Mouse (Mus musculus) MEL (cell line): ENCODE results near the gene Nt5c2. TPM values are rescaled to one million over a fixed set of nuclear protein-coding genes. Genes with fewer than 3 reads are reported as not detected.
"Not testable (repeated sequence)": the region's sequence is repeated elsewhere in the genome, so short reads cannot be mapped to it uniquely, and the experiment has no call there.

Source experiments
- DNase-seq: peaks from one replicate; pipeline ENCODE4 v3.0.0; 2011; ENCODE audit warnings: low read depth, low spot score
- H3K27ac ChIP-seq: 2 replicates; pipeline ENCODE4 v1.5.1; 2012; ENCODE audit warnings: low read depth, mild to moderate bottlenecking, control low read depth, low read length, moderate library complexity; ENCODE audit not compliant: control insufficient read depth
- H3K27me3 ChIP-seq, 2 experiments: fragments of 150-350 bp in 1 of 2; sonication (generic) in 1 of 2; 2 replicates each; pipeline ENCODE4 v1.6.1; 2012; ENCODE audit warnings: low read length in 2 of 2, mild to moderate bottlenecking in 2 of 2, improper control_type of control experiment in 1 of 2, moderate library complexity in 1 of 2; ENCODE audit not compliant: insufficient read depth in 2 of 2, control insufficient read depth in 1 of 2
- H3K36me3 ChIP-seq, 2 experiments: 2 replicates each; pipeline ENCODE4 v1.6.1; 2012 to 2014; ENCODE audit warnings: low read length in 2 of 2, improper control_type of control experiment in 1 of 2, inconsistent platforms in 1 of 2, mild to moderate bottlenecking in 1 of 2; ENCODE audit not compliant: insufficient read depth in 2 of 2, control insufficient read depth in 1 of 2
- H3K4me1 ChIP-seq, 2 experiments: fragments of 150-350 bp in 1 of 2; sonication (generic) in 1 of 2; 2 replicates each; pipeline ENCODE4 v1.6.1; 2012; ENCODE audit warnings: low read length in 2 of 2, improper control_type of control experiment in 1 of 2, mild to moderate bottlenecking in 1 of 2; ENCODE audit not compliant: insufficient read depth in 2 of 2, control insufficient read depth in 1 of 2
- H3K4me3 ChIP-seq, 2 experiments: fragments of 150-350 bp in 1 of 2; sonication (generic) in 1 of 2; 2 replicates each; pipeline ENCODE4 v1.5.1; 2012; ENCODE audit warnings: low read depth in 2 of 2, low read length in 2 of 2, mild to moderate bottlenecking in 2 of 2, moderate library complexity in 2 of 2, control low read depth in 1 of 2, improper control_type of control experiment in 1 of 2; ENCODE audit not compliant: control insufficient read depth in 1 of 2, insufficient read depth in 1 of 2
- H3K79me2 ChIP-seq: 2 replicates; pipeline ENCODE4 v1.6.1; 2012; ENCODE audit warnings: mild to moderate bottlenecking, low read length, moderate library complexity; ENCODE audit not compliant: control insufficient read depth, poor library complexity, insufficient read depth
- H3K9ac ChIP-seq: 2 replicates; pipeline ENCODE4 v1.6.1; 2012; ENCODE audit warnings: low read depth, mild to moderate bottlenecking, control low read depth, low read length, moderate library complexity; ENCODE audit not compliant: control insufficient read depth, poor library complexity, severe bottlenecking
- H3K9me3 ChIP-seq: fragments of 150-350 bp; sonication (generic); replicated peaks from 2 replicates; pipeline ENCODE4 v1.6.1; 2012; ENCODE audit warnings: mild to moderate bottlenecking, low read length, improper control_type of control experiment, moderate library complexity; ENCODE audit not compliant: insufficient read depth
- BHLHE40 ChIP-seq: IDR thresholded peaks from 2 replicates; pipeline ENCODE4 v1.6.1; 2012; ENCODE audit warnings: low read depth, mild to moderate bottlenecking, inconsistent platforms, low read length, improper control_type of control experiment, borderline replicate concordance
- CHD2 ChIP-seq: IDR thresholded peaks from 2 replicates; pipeline ENCODE4 v1.6.1; 2011; ENCODE audit warnings: low read length, improper control_type of control experiment
- CTCF ChIP-seq, 3 experiments: IDR thresholded peaks in 2 of 3; conservative IDR thresholded peaks in 1 of 3; 2 replicates each; pipeline ENCODE4 v1.5.1; 2011 to 2012; ENCODE audit warnings: low read length in 3 of 3, low read depth in 2 of 3, mild to moderate bottlenecking in 2 of 3, improper control_type of control experiment in 1 of 3, inconsistent platforms in 1 of 3, mixed read lengths in 1 of 3, moderate library complexity in 1 of 3; ENCODE audit not compliant: control insufficient read depth in 1 of 3, insufficient read depth in 1 of 3, poor library complexity in 1 of 3, severe bottlenecking in 1 of 3
- E2F4 ChIP-seq: IDR thresholded peaks from 2 replicates; pipeline ENCODE4 v1.6.1; 2011; ENCODE audit warnings: low read depth, low read length, improper control_type of control experiment, borderline replicate concordance
- ELF1 ChIP-seq: IDR thresholded peaks from 2 replicates; pipeline ENCODE4 v1.6.1; 2014; ENCODE audit warnings: low read depth, mild to moderate bottlenecking, inconsistent platforms, low read length, improper control_type of control experiment, moderate library complexity
- ETS1 ChIP-seq: IDR thresholded peaks from 2 replicates; pipeline ENCODE4 v1.6.1; 2012; ENCODE audit warnings: low read depth, mild to moderate bottlenecking, inconsistent platforms, low read length, improper control_type of control experiment, moderate library complexity
- GATA1 ChIP-seq: IDR thresholded peaks from 2 replicates; pipeline ENCODE4 v1.6.1; 2011; ENCODE audit warnings: low read depth, low read length, improper control_type of control experiment
- HCFC1 ChIP-seq: IDR thresholded peaks from 2 replicates; pipeline ENCODE4 v1.6.1; 2012; ENCODE audit warnings: low read depth, mild to moderate bottlenecking, inconsistent platforms, low read length, improper control_type of control experiment, moderate library complexity
- JUND ChIP-seq: IDR thresholded peaks from 2 replicates; pipeline ENCODE4 v1.6.1; 2011; ENCODE audit warnings: low read depth, mild to moderate bottlenecking, improper control_type of control experiment, low read length
- MAZ ChIP-seq: IDR thresholded peaks from 2 replicates; pipeline ENCODE4 v1.6.1; 2012; ENCODE audit warnings: low read depth, mild to moderate bottlenecking, inconsistent platforms, low read length, improper control_type of control experiment
- MEF2A ChIP-seq: IDR thresholded peaks from 2 replicates; pipeline ENCODE4 v1.6.1; 2014; ENCODE audit warnings: low read depth, mild to moderate bottlenecking, inconsistent platforms, low read length, improper control_type of control experiment; ENCODE audit not compliant: poor library complexity, insufficient replicate concordance, severe bottlenecking; ENCODE audit errors: extremely low read depth
- MXI1 ChIP-seq: IDR thresholded peaks from 2 replicates; pipeline ENCODE4 v1.6.1; 2011; ENCODE audit warnings: mild to moderate bottlenecking, low read depth, low read length, improper control_type of control experiment
- MYB ChIP-seq: IDR thresholded peaks from 2 replicates; pipeline ENCODE4 v1.6.1; 2011; ENCODE audit warnings: mild to moderate bottlenecking, low read depth, low read length, improper control_type of control experiment
- MYC ChIP-seq: IDR thresholded peaks from 2 replicates; pipeline ENCODE4 v1.6.1; 2011; ENCODE audit warnings: low read depth, mild to moderate bottlenecking, low read length, improper control_type of control experiment, moderate library complexity
- NRF1 ChIP-seq: IDR thresholded peaks from 2 replicates; pipeline ENCODE4 v1.6.1; 2014; ENCODE audit warnings: low read depth, mild to moderate bottlenecking, inconsistent platforms, low read length, improper control_type of control experiment, moderate library complexity; ENCODE audit not compliant: poor library complexity, insufficient read depth, severe bottlenecking
- POLR2A ChIP-seq, 2 experiments: IDR thresholded peaks; 2 replicates each; pipeline ENCODE4 v1.6.1; 2011 to 2012; ENCODE audit warnings: low read length in 2 of 2, mild to moderate bottlenecking in 2 of 2, control low read depth in 1 of 2, improper control_type of control experiment in 1 of 2, low read depth in 1 of 2, moderate library complexity in 1 of 2; ENCODE audit not compliant: control insufficient read depth in 1 of 2, insufficient read depth in 1 of 2, poor library complexity in 1 of 2
- RAD21 ChIP-seq: IDR thresholded peaks from 2 replicates; pipeline ENCODE4 v1.6.1; 2011; ENCODE audit warnings: mild to moderate bottlenecking, low read depth, low read length, improper control_type of control experiment
- SIN3A ChIP-seq: IDR thresholded peaks from 2 replicates; pipeline ENCODE4 v1.6.1; 2012; ENCODE audit warnings: low read length, improper control_type of control experiment, inconsistent platforms
- SMC3 ChIP-seq: IDR thresholded peaks from 2 replicates; pipeline ENCODE4 v1.6.1; 2011; ENCODE audit warnings: low read depth, low read length, improper control_type of control experiment
- TAL1 ChIP-seq: IDR thresholded peaks from 2 replicates; pipeline ENCODE4 v1.6.1; 2012; ENCODE audit warnings: mild to moderate bottlenecking, inconsistent platforms, low read length, moderate library complexity, mixed read lengths
- TBP ChIP-seq: IDR thresholded peaks from 2 replicates; pipeline ENCODE4 v1.8.0; 2011; ENCODE audit warnings: low read depth, low read length, improper control_type of control experiment
- TCF12 ChIP-seq: IDR thresholded peaks from 2 replicates; pipeline ENCODE4 v1.6.1; 2014; ENCODE audit warnings: low read depth, mild to moderate bottlenecking, inconsistent platforms, low read length, improper control_type of control experiment, moderate library complexity
- UBTF ChIP-seq: IDR thresholded peaks from 2 replicates; pipeline ENCODE4 v1.6.1; 2012; ENCODE audit warnings: low read depth, mild to moderate bottlenecking, inconsistent platforms, low read length, improper control_type of control experiment, moderate library complexity, borderline replicate concordance; ENCODE audit not compliant: insufficient read depth
- USF2 ChIP-seq, 2 experiments: IDR thresholded peaks; 2 replicates each; pipeline ENCODE4 v1.6.1; 2011 to 2012; ENCODE audit warnings: improper control_type of control experiment in 2 of 2, low read length in 2 of 2, borderline replicate concordance in 1 of 2, inconsistent platforms in 1 of 2, low read depth in 1 of 2, mild to moderate bottlenecking in 1 of 2; ENCODE audit not compliant: insufficient read depth in 1 of 2
- ZC3H11A ChIP-seq: IDR thresholded peaks from 2 replicates; pipeline ENCODE4 v1.6.1; 2012; ENCODE audit warnings: low read depth, mild to moderate bottlenecking, inconsistent platforms, low read length, improper control_type of control experiment
- ZNF384 ChIP-seq: IDR thresholded peaks from 2 replicates; pipeline ENCODE4 v1.6.1; 2012; ENCODE audit warnings: low read depth, mild to moderate bottlenecking, inconsistent platforms, low read length, improper control_type of control experiment
- polyA plus RNA-seq, 2 experiments: library from polyadenylated mRNA; stranded (reverse) in 1 of 2; unstranded in 1 of 2; fragments of >175 nt in 1 of 2; fragments of >200 nt in 1 of 2; gene quantifications; 2 replicates each; pipeline versions ENCODE4 v1.2.1 to v1.2.4; 2012; ENCODE audit warnings: low replicate concordance in 2 of 2, low read depth in 1 of 2; ENCODE audit not compliant: insufficient read length in 2 of 2, insufficient read depth in 1 of 2, missing spikeins in 1 of 2
- total RNA-seq: library from RNA; depleted of rRNA; stranded (reverse); fragments of 300-350 nt; gene quantifications from 2 replicates; pipeline ENCODE4 v1.2.3, GENCODE M21; 2012

Nt5c2 gene
- total and polyA plus RNA-seq, 3 experiments, result 64.6 to 455 (median 147) TPM

GRCm38 (mm10) chr19:46992329-46992728 is 22.6 kb downstream of the Nt5c2 start:
- not testable (repeated sequence) for H3K4me3 ChIP-seq, H3K9me3 ChIP-seq, DNase-seq, H3K79me2 ChIP-seq, H3K27ac ChIP-seq, H3K27me3 ChIP-seq, H3K9ac ChIP-seq
- TF ChIP-seq SMC3, result peak; percentile 42
- peak; percentile 26; the same call in 1 of the 2 replicates for TF ChIP-seq ZNF384
- TF ChIP-seq CTCF (IDR thresholded peaks at IDR 0.05 in 2 of 3, conservative IDR thresholded peaks at IDR 0.05 in 1 of 3; ENCODE audit: control insufficient read depth in 1 of 3, insufficient read depth in 1 of 3, low read depth in 2 of 3, low read length in 3 of 3, poor library complexity in 1 of 3, severe bottlenecking in 1 of 3), result peak; percentile 11 to 43 (median 16); a peak in 3 of 6 replicates
- peak; percentile 67; the same call in 1 of the 2 replicates for TF ChIP-seq MYC
- peak; percentile 17 for TF ChIP-seq RAD21
- 0 out of 2 replicates have a peak, but pooled peaks have one; percentile 11 for TF ChIP-seq ZC3H11A
- Histone ChIP-seq H3K4me1 (peaks cover 10 to 26% of the 10 kb centered on the region in 2 experiments), H3K36me3 (peaks cover 0 to 13% of the 10 kb centered on the region in 2 experiments; a peak in 2 of 4 replicates)

GRCm38 (mm10) chr19:46991145-46991544 is 23.8 kb downstream of the Nt5c2 start:
- peak; percentile 96 for DNase-seq
- H3K4me1 ChIP-seq, result peaks cover 13 to 28% of the 10 kb centered on the region in 2 experiments
- no peaks in the 10 kb centered on the region for H3K27me3 ChIP-seq
- H3K79me2 ChIP-seq, result peaks cover 2% of the 10 kb centered on the region; the same call in 1 of the 2 replicates
- H3K27ac ChIP-seq, result no peak overlapping the region
- H3K36me3 ChIP-seq, result peaks cover 0 to 21% of the 10 kb centered on the region in 2 experiments; a peak in 2 of 4 replicates
- H3K9ac ChIP-seq, result peak overlapping the region; percentile 38
- H3K4me3 ChIP-seq, result no peak overlapping the region
- TF ChIP-seq POLR2A (IDR thresholded peaks at IDR 0.05; ENCODE audit: control insufficient read depth in 1 of 2, insufficient read depth in 1 of 2, low read depth in 1 of 2, low read length in 2 of 2, poor library complexity in 1 of 2), result peak in 1 of 2 experiments; percentile 38; a peak in 1 of 4 replicates
- TF ChIP-seq MXI1, result 0 out of 2 replicates have a peak, but pooled peaks have one; percentile 23
- TF ChIP-seq ZNF384, result peak; percentile 85
- TF ChIP-seq JUND, result 0 out of 2 replicates have a peak, but pooled peaks have one; percentile 32
- TF ChIP-seq BHLHE40, result no peak
- no peak for TF ChIP-seq MAZ
- no peak for TF ChIP-seq MEF2A
- peak; percentile 47; the same call in 1 of the 2 replicates for TF ChIP-seq HCFC1
- peak; percentile 99 for TF ChIP-seq SMC3
- no peak for TF ChIP-seq CHD2
- peak; percentile 80 for TF ChIP-seq MYC
- TF ChIP-seq E2F4, result no peak
- peak; percentile 43; the same call in 1 of the 2 replicates for TF ChIP-seq ETS1
- no peak for TF ChIP-seq GATA1
- no peak for TF ChIP-seq ELF1
- TF ChIP-seq CTCF (IDR thresholded peaks at IDR 0.05 in 2 of 3, conservative IDR thresholded peaks at IDR 0.05 in 1 of 3; ENCODE audit: control insufficient read depth in 1 of 3, insufficient read depth in 1 of 3, low read depth in 2 of 3, low read length in 3 of 3, poor library complexity in 1 of 3, severe bottlenecking in 1 of 3), result peak; percentile 97 to 99 (median 99)
- TF ChIP-seq TCF12, result no peak
- no peak for TF ChIP-seq MYB
- TF ChIP-seq RAD21, result no peak; the same call in none of the 2 replicates
- no peak for TF ChIP-seq TAL1
- no peak for TF ChIP-seq USF2 (IDR thresholded peaks at IDR 0.05; ENCODE audit: borderline replicate concordance in 1 of 2, insufficient read depth in 1 of 2, low read depth in 1 of 2, low read length in 2 of 2)
- no peak for TF ChIP-seq UBTF
- TF ChIP-seq SIN3A, result peak; percentile 87
- 0 out of 2 replicates have a peak, but pooled peaks have one; percentile 45 for TF ChIP-seq TBP
- TF ChIP-seq NRF1, result peak; percentile 50
- TF ChIP-seq ZC3H11A, result peak; percentile 99
- H3K9me3 ChIP-seq, result no peaks in the 10 kb centered on the region
